Mouse (Mus musculus) limb, embryonic 14.5 days (tissue): ENCODE results near the gene Rcsd1. TPM values are rescaled to one million over a fixed set of nuclear protein-coding genes. Genes with fewer than 3 reads are reported as not detected.
A peak's percentile ranks its signal among the peaks of the same experiment; 100 is the strongest.

Source experiments
- ATAC-seq: fragments of 200-750 bp; cut with Nextera tagmentation; 2 replicates; pipeline ENCODE4 v1.8.0; 2017; ENCODE audit warnings: low read depth, moderate number of reproducible peaks, moderate TSS enrichment; ENCODE audit not compliant: low FRiP score
- DNase-seq: peaks from one replicate; pipeline ENCODE4 v3.0.0-alpha.2; 2015; ENCODE audit warnings: low spot score
- H3K27ac ChIP-seq: fragments of 300-500 bp; sonication (generic); replicated peaks from 2 replicates; pipeline ENCODE4 v1.5.1; 2014; ENCODE audit warnings: low read depth, mild to moderate bottlenecking, low read length, moderate library complexity, mixed read lengths
- H3K27me3 ChIP-seq: fragments of 300-500 bp; sonication (generic); 2 replicates; pipeline ENCODE4 v1.6.1; 2014; ENCODE audit warnings: low read length, mixed read lengths; ENCODE audit not compliant: control insufficient read depth, insufficient read depth
- H3K36me3 ChIP-seq: fragments of 300-500 bp; sonication (generic); 2 replicates; pipeline ENCODE4 v1.6.1; 2014; ENCODE audit warnings: mild to moderate bottlenecking, low read length, moderate library complexity, mixed read lengths; ENCODE audit not compliant: control insufficient read depth, insufficient read depth
- H3K4me1 ChIP-seq: fragments of 300-500 bp; sonication (generic); 2 replicates; pipeline ENCODE4 v1.6.1; 2014; ENCODE audit warnings: antibody characterized with exemption, low read length, mixed read lengths; ENCODE audit not compliant: control insufficient read depth, insufficient read depth
- H3K4me2 ChIP-seq: fragments of 300-500 bp; sonication (generic); replicated peaks from 2 replicates; pipeline ENCODE4 v1.6.1; 2014; ENCODE audit warnings: low read depth, mild to moderate bottlenecking, low read length, moderate library complexity; ENCODE audit not compliant: severe bottlenecking
- H3K4me3 ChIP-seq: fragments of 300-500 bp; sonication (generic); replicated peaks from 2 replicates; pipeline ENCODE4 v1.5.1; 2014; ENCODE audit warnings: low read length
- H3K9ac ChIP-seq: fragments of 300-500 bp; sonication (generic); 2 replicates; pipeline ENCODE4 v1.6.1; 2014; ENCODE audit warnings: mild to moderate bottlenecking, low read depth, low read length, moderate library complexity; ENCODE audit not compliant: severe bottlenecking
- H3K9me3 ChIP-seq: fragments of 300-500 bp; sonication (generic); 2 replicates; pipeline ENCODE4 v1.6.1; 2016; ENCODE audit warnings: low read length; ENCODE audit not compliant: control insufficient read depth
- POLR2A ChIP-seq: fragments of 200-500 bp; IDR thresholded peaks from 2 replicates; pipeline ENCODE4 v1.8.0; 2012; ENCODE audit warnings: inconsistent platforms, mild to moderate bottlenecking, moderate library complexity, borderline replicate concordance; ENCODE audit not compliant: insufficient read depth, insufficient read length; ENCODE audit errors: extremely low read depth
- WGBS: fragments of 180-500 bp; shearing (Covaris S2); extraction: QIAGEN DNeasy Blood & Tissue Kit; methylation state at CpG from one replicate; pipeline ENCODE4 v1.1.7; 2014; 5-methylcytosine and 5-hydroxymethylcytosine counted together
- polyA plus RNA-seq, 2 experiments: library from polyadenylated mRNA; depleted of rRNA in 1 of 2; stranded (reverse) in 1 of 2; unstranded in 1 of 2; fragments of >200 nt; fragmentation: Nextera tagmentation in 1 of 2; extraction: Ambion mirVana in 1 of 2; gene quantifications; 2 replicates each; pipeline versions ENCODE4 v1.2.1 to v1.2.3; 2012 to 2014

Gene Rcsd1
- polyA plus RNA-seq, 2 experiments, result 9.6 to 16.7 TPM

DNA sequence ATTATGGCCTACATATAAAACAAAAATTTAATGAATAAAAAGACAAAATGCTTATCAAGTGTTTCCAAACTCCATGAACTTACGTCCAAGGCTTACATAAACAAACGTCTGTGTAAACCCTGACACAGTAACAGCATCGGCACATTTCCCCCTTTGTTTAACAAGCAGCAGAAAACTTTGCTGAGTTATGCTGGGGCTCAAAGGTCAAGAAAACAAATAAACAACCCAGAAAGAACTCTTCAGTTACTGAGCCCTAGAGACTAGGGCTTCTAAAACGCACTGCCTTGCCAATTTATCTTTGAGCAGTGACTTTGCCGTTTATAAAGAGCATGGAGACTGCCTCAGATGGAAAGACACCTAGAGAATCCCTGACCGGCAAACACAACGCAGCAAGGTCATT lies 92.9 kb downstream of the Rcsd1 start:
- Histone ChIP-seq H3K9me3 (peaks cover 10% of the 10 kb centered on the region), H3K9ac (no peak overlapping the region), H3K27ac (peak overlapping the region; percentile 52; the same call in 1 of the 2 replicates), H3K4me3 (no peak overlapping the region), H3K4me1 (peaks cover 17% of the 10 kb centered on the region), H3K36me3 (peaks cover 24% of the 10 kb centered on the region), H3K27me3 (no peaks in the 10 kb centered on the region), H3K4me2 (no peak overlapping the region)
- 34% methylated on average over 7 of the region's 7 CpGs for WGBS
- ATAC-seq (no peak), DNase-seq (no peak)
- TF ChIP-seq POLR2A, result no peak

DNA sequence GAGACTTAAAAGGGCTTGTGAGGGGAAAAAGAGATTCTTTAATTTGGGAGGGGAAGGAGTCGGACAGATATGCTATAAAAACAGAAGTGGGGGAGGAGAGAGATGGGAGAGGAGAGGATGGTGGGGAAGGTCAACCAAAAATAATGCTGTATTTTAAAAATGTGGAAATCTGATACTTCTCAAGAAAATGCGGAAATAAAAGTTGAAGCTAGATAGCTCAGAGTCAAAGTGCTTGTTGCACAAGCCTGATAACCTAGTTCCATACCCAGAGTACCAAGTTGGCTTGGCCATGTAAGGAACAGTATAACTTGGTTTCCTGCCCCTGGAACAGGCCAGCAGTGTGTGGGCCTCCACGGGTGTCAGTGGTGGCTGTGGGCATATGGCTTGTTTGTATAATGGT lies 94.8 kb downstream of the Rcsd1 start:
- WGBS, result 95% methylated on average over 3 of the region's 3 CpGs
- TF ChIP-seq POLR2A, result no peak
- Histone ChIP-seq H3K36me3 (peaks cover 24% of the 10 kb centered on the region), H3K4me2 (no peak overlapping the region), H3K4me3 (no peak overlapping the region), H3K9ac (no peak overlapping the region), H3K9me3 (peaks cover 10% of the 10 kb centered on the region), H3K4me1 (peaks cover 19% of the 10 kb centered on the region), H3K27ac (no peak overlapping the region), H3K27me3 (no peaks in the 10 kb centered on the region)
- ATAC-seq (no peak), DNase-seq (no peak)

GRCm38 (mm10) chr1:165613926-165614325 lies 95.6 kb downstream of the Rcsd1 start:
- no peak for ATAC-seq
- TF ChIP-seq POLR2A, result no peak
- H3K4me1 ChIP-seq, result peaks cover 19% of the 10 kb centered on the region
- no peak overlapping the region for H3K27ac ChIP-seq
- no peak overlapping the region for H3K9ac ChIP-seq
- peaks cover 24% of the 10 kb centered on the region for H3K36me3 ChIP-seq
- WGBS, result 84% methylated on average over 4 of the region's 4 CpGs
- H3K4me3 ChIP-seq, result no peak overlapping the region
- no peak for DNase-seq
- peaks cover 10% of the 10 kb centered on the region for H3K9me3 ChIP-seq
- H3K27me3 ChIP-seq, result no peaks in the 10 kb centered on the region
- no peak overlapping the region for H3K4me2 ChIP-seq

- ATAC-seq (no peak), DNase-seq (no peak)
- Histone ChIP-seq H3K4me1 (peaks cover 12% of the 10 kb centered on the region), H3K9ac (no peak overlapping the region), H3K36me3 (peaks cover 31% of the 10 kb centered on the region), H3K9me3 (peaks cover 10% of the 10 kb centered on the region), H3K27me3 (no peaks in the 10 kb centered on the region), H3K4me2 (no peak overlapping the region), H3K4me3 (no peak overlapping the region), H3K27ac (no peak overlapping the region)
- 75% methylated on average over 5 of the region's 5 CpGs for WGBS
- TF ChIP-seq POLR2A, result no peak
Measured at GRCm38 (mm10) chr1:165612714-165613113, 96.8 kb downstream of the Rcsd1 start.

GRCm38 (mm10) chr1:165610321-165610999 lies 99.1 kb downstream of the Rcsd1 start:
- Histone ChIP-seq H3K36me3 (peaks cover 49% of the 10 kb centered on the region), H3K27ac (no peak overlapping the region), H3K9ac (no peak overlapping the region), H3K4me1 (peaks cover 2% of the 10 kb centered on the region; the same call in 1 of the 2 replicates), H3K27me3 (no peaks in the 10 kb centered on the region), H3K9me3 (peaks cover 7% of the 10 kb centered on the region), H3K4me2 (no peak overlapping the region), H3K4me3 (no peak overlapping the region)
- ATAC-seq (no peak), DNase-seq (no peak)
- TF ChIP-seq POLR2A, result no peak
- WGBS, result 58% methylated on average over 9 of the region's 9 CpGs
